Mouse (Mus musculus) testis, adult 2 months (tissue): Measurements from ENCODE around the gene Insl5.
A peak's percentile ranks its signal among the peaks of the same experiment; 100 is the strongest.

Source experiments
- CTCF ChIP-seq: fragments of 200-500 bp; IDR thresholded peaks from 2 replicates; pipeline ENCODE4 v1.5.1; 2012; ENCODE audit warnings: low read depth, mild to moderate bottlenecking, inconsistent platforms, low read length, moderate library complexity; ENCODE audit not compliant: control insufficient read depth, insufficient read depth, insufficient replicate concordance
- POLR2A ChIP-seq: fragments of 200-500 bp; IDR thresholded peaks from 2 replicates; pipeline ENCODE4 v1.6.1; 2012; ENCODE audit warnings: low read depth, mild to moderate bottlenecking, inconsistent platforms, low read length, moderate library complexity; ENCODE audit not compliant: control insufficient read depth

DNA sequence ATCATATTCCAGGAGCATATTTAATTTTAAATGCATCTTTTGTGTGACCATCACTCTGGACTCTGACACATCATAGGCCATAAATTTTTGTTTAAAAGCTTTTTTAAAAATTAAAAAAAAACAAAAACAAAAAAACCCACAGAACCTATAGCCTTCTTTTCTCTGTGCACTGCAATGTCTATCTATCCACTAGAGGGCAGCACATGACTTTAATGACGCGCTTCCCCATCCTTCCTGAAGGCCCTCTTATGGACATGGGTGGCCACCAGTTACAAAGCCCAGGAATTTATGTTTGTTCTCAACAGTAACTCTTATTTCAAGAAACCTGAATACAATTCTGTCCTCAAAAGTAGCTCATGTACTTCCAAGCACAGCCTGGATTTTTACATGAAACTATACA lies 39.7 kb downstream of the Insl5 start:
- TF ChIP-seq CTCF (peak; percentile 22; the same call in 1 of the 2 replicates), POLR2A (no peak)
